Mouse (Mus musculus): ENCODE measurements around the gene Eef1akmt3. TPM values are rescaled to one million over a fixed set of nuclear protein-coding genes. Genes with fewer than 3 reads are reported as not detected.

Eef1akmt3 gene
- polyA plus RNA-seq, 1 experiment, result 0.11 TPM

DNA sequence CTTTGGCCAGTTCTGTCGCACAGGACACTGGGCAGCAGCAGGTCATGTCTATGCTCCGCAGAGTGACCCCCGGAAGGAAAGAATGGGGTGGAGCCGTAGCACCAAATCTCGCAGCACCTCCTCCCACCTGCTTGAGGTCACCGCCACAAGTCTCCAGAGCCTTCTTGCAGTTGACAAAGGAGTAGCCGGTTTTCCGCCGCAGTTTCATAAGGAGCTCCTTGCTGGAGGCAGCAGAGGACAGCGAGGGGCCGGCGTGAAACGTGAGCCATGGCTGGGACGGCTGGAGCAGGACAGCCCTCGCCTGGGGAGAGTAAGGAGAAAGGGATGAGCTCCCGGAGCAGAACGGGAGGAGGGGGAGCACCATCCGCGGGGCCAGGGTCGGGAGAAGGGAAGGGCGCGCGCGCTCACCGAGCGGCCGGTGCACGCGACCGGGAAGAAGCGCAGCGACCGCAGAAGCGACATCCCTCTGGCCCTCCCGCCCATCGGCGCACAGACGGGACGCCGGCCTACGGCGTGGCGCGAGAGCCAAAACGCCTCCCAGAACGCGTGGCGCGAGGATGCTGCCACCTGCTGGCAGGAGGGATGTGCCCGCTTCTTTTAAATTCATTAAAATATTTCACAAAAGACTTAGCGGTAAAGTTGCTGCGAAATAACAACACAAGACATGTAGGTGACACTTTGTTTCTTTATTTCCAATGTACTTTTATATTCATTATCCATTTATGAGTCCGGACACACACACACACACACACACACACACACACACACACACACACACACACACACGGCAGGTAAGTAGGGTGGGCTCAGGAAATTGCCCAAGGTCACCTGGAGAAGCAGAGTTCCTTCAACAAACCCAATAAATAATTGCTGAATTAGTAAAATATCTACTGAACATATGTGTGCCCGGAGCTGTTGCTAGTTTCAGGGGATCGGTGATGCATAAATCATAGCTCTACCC lies 10.7 kb downstream of the Eef1akmt3 start, which contains the start of gene Tsfm:
Tsfm (minus strand) TSS at position 505 of the 961 bp plus-strand sequence.
- Histone ChIP-seq H3K27me3 (ENCODE audit: control insufficient read depth, insufficient read depth, insufficient read length) (no peaks in the 10 kb centered on the region), H3ac (ENCODE audit: control insufficient read depth, insufficient read length) (peak within 1 kb of the TSS; percentile 54), H3K4me2 (ENCODE audit: low read depth) (peak within 1 kb of the TSS; percentile 92), H3K36me3 (ENCODE audit: control insufficient read depth, insufficient read depth) (peaks cover 7% of the 10 kb centered on the region), H3K4me3 (peak within 1 kb of the TSS; percentile 70), H3K79me2 (ENCODE audit: control insufficient read depth, insufficient read depth) (no peaks in the 10 kb centered on the region)
- TF ChIP-seq POLR2AphosphoS2 (IDR thresholded peaks at IDR 0.05; ENCODE audit: insufficient read length, low read depth) (peak; percentile 86), TCF3 (IDR thresholded peaks at IDR 0.05; ENCODE audit: insufficient read length, low read depth) (no peak), MAX (IDR thresholded peaks at IDR 0.05; ENCODE audit: low read depth) (no peak), E2F4 (IDR thresholded peaks at IDR 0.05; ENCODE audit: insufficient read depth) (peak; percentile 32), SRF (IDR thresholded peaks at IDR 0.05; ENCODE audit: control insufficient read depth, insufficient read length, low read depth) (peak; percentile 45), TCF12 (IDR thresholded peaks at IDR 0.05; ENCODE audit: insufficient read depth, poor library complexity, severe bottlenecking) (no peak), CEBPB (IDR thresholded peaks at IDR 0.05; ENCODE audit: insufficient read depth, poor library complexity, severe bottlenecking) (no peak), MYOD1 (IDR thresholded peaks at IDR 0.05; ENCODE audit: control insufficient read depth in 1 of 3, insufficient read length in 2 of 3, low read depth in 2 of 3) (peak in 1 of 3 experiments; percentile 2), USF1 (IDR thresholded peaks at IDR 0.05; ENCODE audit: low read depth) (no peak), REST (IDR thresholded peaks at IDR 0.05; ENCODE audit: insufficient read depth, insufficient read length) (no peak), POLR2A (IDR thresholded peaks at IDR 0.05; ENCODE audit: insufficient read length, low read depth) (peak; percentile 88), MYOG (IDR thresholded peaks at IDR 0.05; ENCODE audit: control insufficient read depth in 1 of 3, insufficient read depth in 1 of 3, insufficient read length in 2 of 3, low read depth in 2 of 3) (peak in 1 of 3 experiments; percentile 28)

DNA sequence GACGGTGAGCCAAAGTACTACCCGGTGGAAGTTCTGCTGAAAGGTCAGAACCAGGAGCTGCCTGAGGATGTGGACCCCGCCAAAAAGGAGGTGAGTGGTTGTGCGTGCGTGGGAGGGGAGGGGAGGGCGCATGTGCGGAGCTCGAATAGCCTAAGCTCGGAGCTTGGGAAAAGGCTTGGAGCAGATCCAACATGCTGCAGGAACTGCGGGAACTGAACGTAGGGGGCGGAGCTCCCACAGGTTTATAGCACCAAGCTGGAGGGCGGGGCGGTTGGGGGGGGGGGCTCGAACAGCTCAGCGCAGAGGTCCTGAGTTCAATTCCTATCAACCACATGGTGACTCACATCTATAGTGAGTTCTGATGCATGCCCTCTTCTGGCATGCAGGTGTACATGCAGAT lies 22.9 kb downstream of the Eef1akmt3 start:
- Histone ChIP-seq H3K27me3 (ENCODE audit: control insufficient read depth, insufficient read depth, insufficient read length) (no peaks in the 10 kb centered on the region), H3ac (ENCODE audit: control insufficient read depth, insufficient read length) (no peak overlapping the region), H3K4me3 (no peak overlapping the region), H3K4me2 (ENCODE audit: low read depth) (no peak overlapping the region), H3K79me2 (ENCODE audit: control insufficient read depth, insufficient read depth) (no peaks in the 10 kb centered on the region), H3K36me3 (ENCODE audit: control insufficient read depth, insufficient read depth) (no peaks in the 10 kb centered on the region)
- TF ChIP-seq CEBPB (IDR thresholded peaks at IDR 0.05; ENCODE audit: insufficient read depth, poor library complexity, severe bottlenecking) (no peak), POLR2AphosphoS2 (IDR thresholded peaks at IDR 0.05; ENCODE audit: insufficient read length, low read depth) (no peak), MAX (IDR thresholded peaks at IDR 0.05; ENCODE audit: low read depth) (no peak), POLR2A (IDR thresholded peaks at IDR 0.05; ENCODE audit: insufficient read length, low read depth) (no peak), TCF3 (IDR thresholded peaks at IDR 0.05; ENCODE audit: insufficient read length, low read depth) (no peak), MYOD1 (IDR thresholded peaks at IDR 0.05; ENCODE audit: control insufficient read depth in 1 of 3, insufficient read length in 2 of 3, low read depth in 2 of 3) (no peak), TCF12 (IDR thresholded peaks at IDR 0.05; ENCODE audit: insufficient read depth, poor library complexity, severe bottlenecking) (no peak), REST (IDR thresholded peaks at IDR 0.05; ENCODE audit: insufficient read depth, insufficient read length) (no peak), MYOG (IDR thresholded peaks at IDR 0.05; ENCODE audit: control insufficient read depth in 1 of 3, insufficient read depth in 1 of 3, insufficient read length in 2 of 3, low read depth in 2 of 3) (no peak), SRF (IDR thresholded peaks at IDR 0.05; ENCODE audit: control insufficient read depth, insufficient read length, low read depth) (no peak), USF1 (IDR thresholded peaks at IDR 0.05; ENCODE audit: low read depth) (no peak), E2F4 (IDR thresholded peaks at IDR 0.05; ENCODE audit: insufficient read depth) (no peak)

- Histone ChIP-seq H3K36me3 (ENCODE audit: control insufficient read depth, insufficient read depth) (peaks cover 4% of the 10 kb centered on the region), H3K79me2 (ENCODE audit: control insufficient read depth, insufficient read depth) (no peaks in the 10 kb centered on the region), H3K4me3 (no peak overlapping the region), H3K4me2 (ENCODE audit: low read depth) (no peak overlapping the region), H3K27me3 (ENCODE audit: control insufficient read depth, insufficient read depth, insufficient read length) (no peaks in the 10 kb centered on the region), H3ac (ENCODE audit: control insufficient read depth, insufficient read length) (no peak overlapping the region)
- TF ChIP-seq E2F4 (IDR thresholded peaks at IDR 0.05; ENCODE audit: insufficient read depth) (no peak), MYOG (IDR thresholded peaks at IDR 0.05; ENCODE audit: control insufficient read depth in 1 of 3, insufficient read depth in 1 of 3, insufficient read length in 2 of 3, low read depth in 2 of 3) (no peak), SRF (IDR thresholded peaks at IDR 0.05; ENCODE audit: control insufficient read depth, insufficient read length, low read depth) (no peak), MYOD1 (IDR thresholded peaks at IDR 0.05; ENCODE audit: control insufficient read depth in 1 of 3, insufficient read length in 2 of 3, low read depth in 2 of 3) (no peak), REST (IDR thresholded peaks at IDR 0.05; ENCODE audit: insufficient read depth, insufficient read length) (no peak), POLR2A (IDR thresholded peaks at IDR 0.05; ENCODE audit: insufficient read length, low read depth) (no peak), MAX (IDR thresholded peaks at IDR 0.05; ENCODE audit: low read depth) (no peak), TCF3 (IDR thresholded peaks at IDR 0.05; ENCODE audit: insufficient read length, low read depth) (no peak), TCF12 (IDR thresholded peaks at IDR 0.05; ENCODE audit: insufficient read depth, poor library complexity, severe bottlenecking) (no peak), CEBPB (IDR thresholded peaks at IDR 0.05; ENCODE audit: insufficient read depth, poor library complexity, severe bottlenecking) (no peak), USF1 (IDR thresholded peaks at IDR 0.05; ENCODE audit: low read depth) (no peak), POLR2AphosphoS2 (IDR thresholded peaks at IDR 0.05; ENCODE audit: insufficient read length, low read depth) (no peak)
These were observed 24.2 kb downstream of the Eef1akmt3 start for GRCm38 (mm10) chr10:127017071-127017470.

GRCm38 (mm10) chr10:127016488-127016887 lies 24.8 kb downstream of the Eef1akmt3 start:
- Histone ChIP-seq H3K4me3 (no peak overlapping the region), H3K36me3 (ENCODE audit: control insufficient read depth, insufficient read depth) (peaks cover 6% of the 10 kb centered on the region), H3K27me3 (ENCODE audit: control insufficient read depth, insufficient read depth, insufficient read length) (no peaks in the 10 kb centered on the region), H3K79me2 (ENCODE audit: control insufficient read depth, insufficient read depth) (no peaks in the 10 kb centered on the region), H3ac (ENCODE audit: control insufficient read depth, insufficient read length) (no peak overlapping the region), H3K4me2 (ENCODE audit: low read depth) (no peak overlapping the region)
- TF ChIP-seq MYOD1 (IDR thresholded peaks at IDR 0.05; ENCODE audit: control insufficient read depth in 1 of 3, insufficient read length in 2 of 3, low read depth in 2 of 3) (no peak), CEBPB (IDR thresholded peaks at IDR 0.05; ENCODE audit: insufficient read depth, poor library complexity, severe bottlenecking) (no peak), POLR2AphosphoS2 (IDR thresholded peaks at IDR 0.05; ENCODE audit: insufficient read length, low read depth) (peak; percentile 21), E2F4 (IDR thresholded peaks at IDR 0.05; ENCODE audit: insufficient read depth) (no peak), TCF12 (IDR thresholded peaks at IDR 0.05; ENCODE audit: insufficient read depth, poor library complexity, severe bottlenecking) (no peak), MAX (IDR thresholded peaks at IDR 0.05; ENCODE audit: low read depth) (no peak)
